ENCODE assay signal across 8 mouse cellular contexts in the genomic region with DNA sequence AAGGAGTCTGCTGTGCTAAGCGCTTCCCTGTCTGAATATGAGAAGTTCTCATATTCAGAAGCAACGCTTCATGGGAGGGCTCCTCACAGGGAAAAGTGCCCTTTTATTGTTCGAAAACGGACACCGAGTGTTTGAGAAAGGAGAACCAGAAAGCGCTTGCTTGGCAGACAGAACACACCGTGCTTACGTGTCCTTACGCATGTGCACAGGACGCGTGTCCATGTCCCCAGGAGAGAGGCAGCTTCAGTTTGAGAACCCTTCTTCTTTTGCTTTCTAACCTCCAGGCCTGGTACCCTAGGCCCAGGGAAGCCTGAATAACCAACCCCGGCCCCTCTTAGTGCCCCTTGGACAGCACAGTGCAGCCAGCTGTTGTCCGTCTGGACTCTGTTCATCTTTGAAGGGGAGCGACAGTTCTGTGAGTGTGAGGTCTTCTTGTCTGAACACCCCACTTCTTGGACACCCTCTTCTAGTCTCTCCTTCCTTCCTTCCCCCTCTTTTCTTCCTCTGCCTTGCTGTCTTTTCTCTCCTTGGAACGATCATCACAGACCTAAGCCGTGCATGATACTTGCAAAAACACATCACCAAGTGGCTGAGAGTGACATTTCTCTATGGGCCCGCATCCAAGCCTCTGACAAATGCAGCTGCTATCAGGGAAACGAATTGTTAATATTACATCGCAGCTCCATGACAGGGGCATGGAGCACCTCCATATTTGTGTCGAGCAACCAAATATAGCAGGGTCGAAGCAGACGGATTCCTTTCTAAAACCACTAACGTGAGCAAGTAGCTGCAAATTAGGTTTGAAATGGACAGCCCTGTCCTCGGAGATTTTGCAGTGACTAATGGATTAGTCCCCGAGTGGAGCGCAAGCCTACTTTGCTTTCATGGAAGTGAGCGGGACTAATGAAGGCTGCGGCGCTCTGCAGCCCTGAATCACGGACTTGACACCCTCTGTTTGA.
DNase-seq lines count a peak whose midpoint lies in the region; ATAC-seq lines count a peak whose summit lies in the region.

No protein-coding gene starts in this region.

- ATAC-seq in heart, embryonic 14.5 days (ENCODE audit: insufficient number of reproducible peaks, insufficient read depth, low FRiP score, low read depth): peak; percentile 20; the same call in 1 of the 2 replicates
- 0 out of 2 replicates have a peak, but pooled peaks have one; percentile 53 for ATAC-seq in midbrain, embryonic 12.5 days (ENCODE audit: low FRiP score, low read depth)

- no peak for DNase-seq in heart, postnatal 25 days (ENCODE audit: low spot score)
- peak; percentile 55 for DNase-seq in adrenal gland, postnatal 25 days
- no peak for DNase-seq in hindbrain, embryonic 10.5 days (ENCODE audit: low spot score)
- no peak for DNase-seq in gastrocnemius, adult 18-20 months (ENCODE audit: low spot score)
- no peak for DNase-seq in cerebellum, postnatal 25 days
- DNase-seq in adipocyte (ENCODE audit: low spot score): no peak

- peaks cover 15 to 22% of the 10 kb centered on the region in 2 experiments for H3K4me1 ChIP-seq in heart, embryonic 14.5 days (ENCODE audit: control insufficient read depth in 2 of 2, insufficient read depth in 2 of 2, low read length in 2 of 2)
- H3K4me1 ChIP-seq in hindbrain, embryonic 10.5 days (replicated peaks): peaks cover 46% of the 10 kb centered on the region
- H3K4me1 ChIP-seq in midbrain, embryonic 12.5 days: peaks cover 28% of the 10 kb centered on the region

- H3K27ac ChIP-seq in heart, embryonic 14.5 days (replicated peaks in 1 of 2; ENCODE audit: control insufficient read depth in 1 of 2, insufficient read depth in 1 of 2, low read depth in 2 of 2, low read length in 2 of 2): peak overlapping the region; percentile 63 to 64
- H3K27ac ChIP-seq in hindbrain, embryonic 10.5 days: peak overlapping the region; percentile 68; the same call in 1 of the 2 replicates
- no peak overlapping the region; the same call in 1 of the 2 replicates for H3K27ac ChIP-seq in midbrain, embryonic 12.5 days (replicated peaks)

- H3K4me2 ChIP-seq in heart, embryonic 14.5 days (ENCODE audit: low read length): no peak overlapping the region
- H3K4me2 ChIP-seq in midbrain, embryonic 12.5 days (replicated peaks): 0 out of 2 replicates have a peak overlapping the region, but pooled peaks have one; percentile 11

- no peaks in the 10 kb centered on the region for H3K36me3 ChIP-seq in heart, embryonic 14.5 days (ENCODE audit: control insufficient read depth, insufficient read depth, low read length)
- H3K36me3 ChIP-seq in hindbrain, embryonic 10.5 days: no peaks in the 10 kb centered on the region
- H3K36me3 ChIP-seq in midbrain, embryonic 12.5 days: no peaks in the 10 kb centered on the region

- intact Hi-C loops in heart, postnatal 25 days (cut with DNase I): no loop called here

- no peak overlapping the region for H3K4me3 ChIP-seq in heart, embryonic 14.5 days (ENCODE audit: control insufficient read depth in 1 of 2, insufficient read depth in 1 of 2, low read depth in 1 of 2, low read length in 2 of 2)
- H3K4me3 ChIP-seq in hindbrain, embryonic 10.5 days: no peak overlapping the region
- H3K4me3 ChIP-seq in midbrain, embryonic 12.5 days: no peak overlapping the region

- 70% methylated on average over 30 of the region's 30 CpGs for WGBS in heart, embryonic 14.5 days
- 79% methylated on average over 30 of the region's 30 CpGs for WGBS in hindbrain, embryonic 10.5 days
- 67% methylated on average over 30 of the region's 30 CpGs for WGBS in midbrain, embryonic 12.5 days

- H3K27me3 ChIP-seq in heart, embryonic 14.5 days (ENCODE audit: control insufficient read depth, insufficient read depth, low read length): no peaks in the 10 kb centered on the region
- H3K27me3 ChIP-seq in hindbrain, embryonic 10.5 days (ENCODE audit: insufficient read depth, poor library complexity, severe bottlenecking): peaks cover 50% of the 10 kb centered on the region
- H3K27me3 ChIP-seq in midbrain, embryonic 12.5 days: peaks cover 72% of the 10 kb centered on the region

- no peaks in the 10 kb centered on the region for H3K9me3 ChIP-seq in heart, embryonic 14.5 days (ENCODE audit: control insufficient read depth, low read length)
- peaks cover 4% of the 10 kb centered on the region; the same call in 1 of the 2 replicates for H3K9me3 ChIP-seq in hindbrain, embryonic 10.5 days
- H3K9me3 ChIP-seq in midbrain, embryonic 12.5 days: no peaks in the 10 kb centered on the region; the same call in 1 of the 2 replicates

- H3K9ac ChIP-seq in heart, embryonic 14.5 days (ENCODE audit: low read length): 0 out of 2 replicates have a peak overlapping the region, but pooled peaks have one; percentile 38
- H3K9ac ChIP-seq in midbrain, embryonic 12.5 days (replicated peaks): no peak overlapping the region
